Mouse (Mus musculus) myocyte (in vitro differentiated cells): ENCODE data around the gene Cd55. TPM values are rescaled to one million over a fixed set of nuclear protein-coding genes. Genes with fewer than 3 reads are reported as not detected.

Experiments used
- H3K27me3 ChIP-seq: one replicate; pipeline ENCODE4 v1.6.1; 2011; ENCODE audit not compliant: control insufficient read depth, insufficient read depth, insufficient read length
- H3K36me3 ChIP-seq: one replicate; pipeline ENCODE4 v1.6.1; 2011; ENCODE audit not compliant: control insufficient read depth, insufficient read depth
- H3K4me2 ChIP-seq: one replicate; pipeline ENCODE4 v1.6.1; 2011; ENCODE audit warnings: low read depth, control low read depth
- H3K4me3 ChIP-seq: one replicate; pipeline ENCODE4 v1.5.1; 2011; ENCODE audit warnings: mild to moderate bottlenecking, control low read depth, moderate library complexity
- H3K79me2 ChIP-seq: one replicate; pipeline ENCODE4 v1.6.1; 2011; ENCODE audit not compliant: control insufficient read depth, insufficient read depth
- H3ac ChIP-seq: one replicate; pipeline ENCODE4 v1.6.1; 2011; ENCODE audit not compliant: control insufficient read depth, insufficient read length
- CEBPB ChIP-seq: IDR thresholded peaks from 2 replicates; pipeline ENCODE4 v1.6.1; 2011; ENCODE audit warnings: mild to moderate bottlenecking, moderate library complexity; ENCODE audit not compliant: poor library complexity, insufficient read depth, severe bottlenecking
- E2F4 ChIP-seq: IDR thresholded peaks from one replicate; pipeline ENCODE4 v1.6.1; 2011; ENCODE audit warnings: mild to moderate bottlenecking, control low read depth, moderate library complexity; ENCODE audit not compliant: insufficient read depth
- MAX ChIP-seq: IDR thresholded peaks from one replicate; pipeline ENCODE4 v1.6.1; 2011; ENCODE audit warnings: low read depth, mild to moderate bottlenecking, control low read depth
- MYOD1 ChIP-seq, 3 experiments: IDR thresholded peaks; one replicate each; pipeline ENCODE4 v1.6.1; 2011; ENCODE audit warnings: control low read depth in 2 of 3, low read depth in 2 of 3, mild to moderate bottlenecking in 2 of 3, moderate library complexity in 1 of 3; ENCODE audit not compliant: insufficient read length in 2 of 3, control insufficient read depth in 1 of 3
- MYOG ChIP-seq, 3 experiments: IDR thresholded peaks; one replicate each; pipeline ENCODE4 v1.6.1; 2011; ENCODE audit warnings: control low read depth in 2 of 3, low read depth in 2 of 3, mild to moderate bottlenecking in 2 of 3; ENCODE audit not compliant: insufficient read length in 2 of 3, control insufficient read depth in 1 of 3, insufficient read depth in 1 of 3
- POLR2A ChIP-seq: IDR thresholded peaks from one replicate; pipeline ENCODE4 v1.6.1; 2011; ENCODE audit warnings: low read depth, mild to moderate bottlenecking, control low read depth, moderate library complexity; ENCODE audit not compliant: insufficient read length
- POLR2AphosphoS2 ChIP-seq: IDR thresholded peaks from one replicate; pipeline ENCODE4 v1.6.1; 2011; ENCODE audit warnings: low read depth, control low read depth; ENCODE audit not compliant: insufficient read length
- REST ChIP-seq: IDR thresholded peaks from one replicate; pipeline ENCODE4 v1.6.1; 2011; ENCODE audit warnings: mild to moderate bottlenecking, control low read depth, moderate library complexity; ENCODE audit not compliant: insufficient read depth, insufficient read length
- SRF ChIP-seq: IDR thresholded peaks from one replicate; pipeline ENCODE4 v1.6.1; 2011; ENCODE audit warnings: low read depth; ENCODE audit not compliant: control insufficient read depth, insufficient read length
- TCF12 ChIP-seq: IDR thresholded peaks from one replicate; pipeline ENCODE4 v1.6.1; 2011; ENCODE audit warnings: mild to moderate bottlenecking, control low read depth; ENCODE audit not compliant: poor library complexity, insufficient read depth, severe bottlenecking
- TCF3 ChIP-seq: IDR thresholded peaks from one replicate; pipeline ENCODE4 v1.6.1; 2011; ENCODE audit warnings: low read depth, control low read depth; ENCODE audit not compliant: insufficient read length
- USF1 ChIP-seq: IDR thresholded peaks from one replicate; pipeline ENCODE4 v1.6.1; 2011; ENCODE audit warnings: low read depth, mild to moderate bottlenecking, control low read depth, moderate library complexity
- polyA plus RNA-seq: library from polyadenylated mRNA; unstranded; fragments of >200 nt; fragmentation: generic; extraction: Trizol; gene quantifications from one replicate; pipeline ENCODE4 v1.2.1, GENCODE M21; 2012; ENCODE audit warnings: missing spikeins

The Cd55 gene
- polyA plus RNA-seq, 1 experiment = 3.8 TPM

- Histone ChIP-seq H3K27me3 (no peaks in the 10 kb centered on the region), H3K4me2 (no peak overlapping the region), H3K36me3 (no peaks in the 10 kb centered on the region), H3K79me2 (no peaks in the 10 kb centered on the region), H3K4me3 (no peak overlapping the region), H3ac (no peak overlapping the region)
- TF ChIP-seq TCF3 (no peak), E2F4 (no peak), TCF12 (no peak), SRF (no peak), CEBPB (no peak), USF1 (no peak), POLR2A (no peak), POLR2AphosphoS2 (no peak), REST (no peak), MYOD1 (IDR thresholded peaks at IDR 0.05; ENCODE audit: control insufficient read depth in 1 of 3, insufficient read length in 2 of 3, low read depth in 2 of 3) (no peak), MYOG (IDR thresholded peaks at IDR 0.05; ENCODE audit: control insufficient read depth in 1 of 3, insufficient read depth in 1 of 3, insufficient read length in 2 of 3, low read depth in 2 of 3) (no peak), MAX (no peak)
These were observed 12.4 kb upstream of the Cd55 start for GRCm38 (mm10) chr1:130474936-130475335.

DNA sequence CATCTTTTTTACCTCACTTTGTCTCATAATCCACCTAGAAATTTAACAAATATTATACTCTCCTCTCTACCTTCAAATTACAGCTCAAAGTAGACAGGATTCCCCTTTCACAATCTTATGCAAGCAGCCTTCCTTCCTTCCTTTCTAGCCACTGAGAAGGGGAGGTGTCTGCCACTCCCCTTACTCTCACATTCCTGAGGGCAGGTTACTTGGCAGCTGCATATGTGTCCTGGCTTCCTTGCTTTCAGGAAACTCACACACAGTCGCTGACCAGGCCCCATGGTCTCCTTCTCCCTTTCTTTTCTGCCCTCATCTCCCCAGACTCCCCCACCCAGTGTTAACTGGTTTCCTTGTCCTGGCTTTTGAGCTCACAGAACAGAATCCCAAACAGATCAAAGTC lies 11.7 kb upstream of the Cd55 start:
- no peaks in the 10 kb centered on the region for H3K36me3 ChIP-seq
- H3K27me3 ChIP-seq = no peaks in the 10 kb centered on the region
- H3K4me3 ChIP-seq = no peak overlapping the region
- H3K79me2 ChIP-seq = no peaks in the 10 kb centered on the region
- TF ChIP-seq USF1 (no peak), POLR2AphosphoS2 (no peak), CEBPB (no peak), MYOG (IDR thresholded peaks at IDR 0.05; ENCODE audit: control insufficient read depth in 1 of 3, insufficient read depth in 1 of 3, insufficient read length in 2 of 3, low read depth in 2 of 3) (no peak), TCF12 (no peak), MYOD1 (IDR thresholded peaks at IDR 0.05; ENCODE audit: control insufficient read depth in 1 of 3, insufficient read length in 2 of 3, low read depth in 2 of 3) (no peak), E2F4 (no peak), REST (no peak), MAX (no peak), SRF (no peak), TCF3 (no peak), POLR2A (no peak)
- H3K4me2 ChIP-seq = no peak overlapping the region
- no peak overlapping the region for H3ac ChIP-seq

- no peaks in the 10 kb centered on the region for H3K36me3 ChIP-seq
- TF ChIP-seq CEBPB (no peak), TCF3 (no peak), REST (no peak), USF1 (no peak), MYOG (IDR thresholded peaks at IDR 0.05; ENCODE audit: control insufficient read depth in 1 of 3, insufficient read depth in 1 of 3, insufficient read length in 2 of 3, low read depth in 2 of 3) (no peak), MAX (no peak), TCF12 (no peak), POLR2A (no peak), E2F4 (no peak), SRF (no peak), MYOD1 (IDR thresholded peaks at IDR 0.05; ENCODE audit: control insufficient read depth in 1 of 3, insufficient read length in 2 of 3, low read depth in 2 of 3) (no peak), POLR2AphosphoS2 (no peak)
- H3ac ChIP-seq = no peak overlapping the region
- no peak overlapping the region for H3K4me3 ChIP-seq
- no peaks in the 10 kb centered on the region for H3K27me3 ChIP-seq
- H3K4me2 ChIP-seq = no peak overlapping the region
- H3K79me2 ChIP-seq = no peaks in the 10 kb centered on the region
These were observed 7.5 kb upstream of the Cd55 start for GRCm38 (mm10) chr1:130470074-130470473.

DNA sequence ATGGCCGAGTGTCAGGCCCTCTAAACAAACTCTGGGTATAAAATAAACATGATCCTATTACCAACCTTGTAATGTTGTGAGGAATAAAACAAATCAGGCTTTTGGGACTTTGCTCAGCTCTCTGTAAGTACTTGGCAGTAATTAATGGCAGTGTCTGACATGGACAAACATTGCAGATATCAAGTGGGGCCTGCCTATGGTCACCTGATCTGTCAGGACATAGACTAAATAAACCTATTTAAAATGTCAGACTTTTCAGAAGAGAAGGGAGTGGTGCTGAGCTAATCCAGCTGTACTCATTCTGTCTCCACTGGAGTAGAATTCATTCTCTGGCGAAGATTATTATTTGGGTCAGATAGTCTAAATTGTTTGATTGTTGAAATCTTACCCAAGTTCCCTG lies 4.9 kb upstream of the Cd55 start:
- Histone ChIP-seq H3K27me3 (no peaks in the 10 kb centered on the region), H3K79me2 (no peaks in the 10 kb centered on the region), H3K4me3 (no peak overlapping the region), H3ac (no peak overlapping the region), H3K36me3 (no peaks in the 10 kb centered on the region), H3K4me2 (no peak overlapping the region)
- TF ChIP-seq TCF3 (no peak), CEBPB (no peak)

DNA sequence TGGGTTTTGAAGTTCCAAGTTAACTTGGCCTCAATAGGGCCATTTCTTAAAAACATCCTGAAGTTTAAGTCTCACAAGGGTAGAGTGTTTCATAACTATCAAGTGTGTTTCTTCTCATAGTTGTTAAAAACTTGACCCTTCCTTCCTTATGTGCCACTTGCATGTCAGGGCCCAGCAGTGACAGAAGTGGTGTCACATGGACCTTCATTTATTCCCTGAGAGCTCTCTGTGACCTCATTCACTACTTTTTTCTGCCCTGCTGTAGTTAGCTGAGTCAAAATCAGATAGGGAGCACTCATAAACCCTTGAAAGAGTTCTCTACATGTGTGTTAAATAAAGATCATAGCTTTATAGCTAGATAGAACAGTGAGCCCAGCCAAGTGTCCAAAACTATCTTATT lies 1.6 kb upstream of the Cd55 start:
- no peaks in the 10 kb centered on the region for H3K79me2 ChIP-seq
- H3K27me3 ChIP-seq = no peaks in the 10 kb centered on the region
- no peak overlapping the region for H3K4me3 ChIP-seq
- TF ChIP-seq CEBPB (no peak), TCF3 (no peak), TCF12 (no peak), MYOD1 (IDR thresholded peaks at IDR 0.05; ENCODE audit: control insufficient read depth in 1 of 3, insufficient read length in 2 of 3, low read depth in 2 of 3) (no peak), POLR2AphosphoS2 (no peak), USF1 (no peak), E2F4 (no peak), MYOG (IDR thresholded peaks at IDR 0.05; ENCODE audit: control insufficient read depth in 1 of 3, insufficient read depth in 1 of 3, insufficient read length in 2 of 3, low read depth in 2 of 3) (no peak), MAX (no peak), POLR2A (no peak), REST (no peak), SRF (no peak)
- H3K4me2 ChIP-seq = no peak overlapping the region
- H3ac ChIP-seq = no peak overlapping the region
- no peaks in the 10 kb centered on the region for H3K36me3 ChIP-seq
